Mouse (Mus musculus): Measurements from ENCODE around the gene Nadsyn1.

DNA sequence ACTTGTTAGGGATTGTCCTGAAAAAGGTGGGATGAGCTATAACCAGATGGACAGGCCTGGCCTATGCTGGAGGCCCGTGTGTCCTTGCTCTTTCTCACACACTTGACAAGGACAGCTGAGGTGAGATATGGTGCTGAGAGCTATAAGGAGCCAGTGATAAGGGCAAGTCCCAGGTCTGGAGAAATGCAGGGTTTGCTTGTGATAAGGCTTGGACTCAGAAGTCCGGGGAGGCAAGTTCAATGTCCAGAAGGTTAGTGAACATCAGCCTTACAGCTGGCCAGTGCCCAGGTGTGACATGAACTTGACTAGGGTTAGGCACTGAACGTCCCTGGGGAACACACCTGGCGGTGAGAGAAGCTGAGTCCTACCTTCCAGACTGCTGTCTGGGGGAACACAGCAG is 70.6 kb downstream of the Nadsyn1 start:
- TF ChIP-seq GATA1 (IDR thresholded peaks at IDR 0.05; ENCODE audit: low read length) (no peak), TAL1 (IDR thresholded peaks at IDR 0.05; ENCODE audit: low read length) (no peak)
